Mouse (Mus musculus): ENCODE data around the gene Rrp1b. TPM values are rescaled to one million over a fixed set of nuclear protein-coding genes. Genes with fewer than 3 reads are reported as not detected.
"Not testable (repeated sequence)": the region's sequence is repeated elsewhere in the genome, so short reads cannot be mapped to it uniquely, and the experiment has no call there.

The Rrp1b gene
- total RNA-seq, 2 experiments from 2014 or later: 19.5 to 19.7 TPM

- DNase-seq (ENCODE audit: low spot score in 2 of 2): no peak
These were observed 47.5 kb downstream of the Rrp1b start for GRCm38 (mm10) chr17:32083351-32083750.

- no peak for DNase-seq (ENCODE audit: low spot score in 2 of 2)
These were observed 51.2 kb downstream of the Rrp1b start for GRCm38 (mm10) chr17:32087069-32087468.

- DNase-seq (ENCODE audit: low spot score in 2 of 2): no peak
These were observed 55.1 kb downstream of the Rrp1b start for GRCm38 (mm10) chr17:32091032-32091363.

- peak; percentile 71 to 80 for DNase-seq (ENCODE audit: low spot score in 2 of 2)
These were observed 55.7 kb downstream of the Rrp1b start for GRCm38 (mm10) chr17:32091364-32092240.

- DNase-seq (ENCODE audit: low spot score in 2 of 2): no peak
These were observed 56.3 kb downstream of the Rrp1b start for GRCm38 (mm10) chr17:32092241-32092619.

- DNase-seq (ENCODE audit: low spot score in 2 of 2): no peak
These were observed 57.0 kb downstream of the Rrp1b start for GRCm38 (mm10) chr17:32092895-32093294.

GRCm38 (mm10) chr17:32097676-32098075 is 61.8 kb downstream of the Rrp1b start:
- DNase-seq (ENCODE audit: low spot score in 2 of 2): no peak

GRCm38 (mm10) chr17:32098905-32099304 is 63.0 kb downstream of the Rrp1b start:
- DNase-seq (ENCODE audit: low spot score in 2 of 2): not testable (repeated sequence)

GRCm38 (mm10) chr17:32099574-32099942 is 63.7 kb downstream of the Rrp1b start:
- DNase-seq (ENCODE audit: low spot score in 2 of 2): no peak

- peak in 1 of 2 experiments; percentile 35 for DNase-seq (ENCODE audit: low spot score in 2 of 2)
These were observed 64.2 kb downstream of the Rrp1b start for GRCm38 (mm10) chr17:32099943-32100586.

- no peak for DNase-seq (ENCODE audit: low spot score in 2 of 2)
These were observed 67.2 kb downstream of the Rrp1b start for GRCm38 (mm10) chr17:32103054-32103453.

GRCm38 (mm10) chr17:32106358-32106757 is 70.5 kb downstream of the Rrp1b start:
- no peak for DNase-seq (ENCODE audit: low spot score in 2 of 2)

- no peak for DNase-seq (ENCODE audit: low spot score in 2 of 2)
These were observed 72.0 kb downstream of the Rrp1b start for GRCm38 (mm10) chr17:32107877-32108276.

- not testable (repeated sequence) for DNase-seq (ENCODE audit: low spot score in 2 of 2)
These were observed 72.6 kb downstream of the Rrp1b start for GRCm38 (mm10) chr17:32108320-32109011.

GRCm38 (mm10) chr17:32109201-32109940 is 73.5 kb downstream of the Rrp1b start:
- no peak for DNase-seq (ENCODE audit: low spot score in 2 of 2)

GRCm38 (mm10) chr17:32110424-32110823 is 74.5 kb downstream of the Rrp1b start:
- no peak for DNase-seq (ENCODE audit: low spot score in 2 of 2)

GRCm38 (mm10) chr17:32110980-32111780 is 75.3 kb downstream of the Rrp1b start:
- DNase-seq (ENCODE audit: low spot score in 2 of 2): no peak

Measured in left cerebral cortex, adult 18-20 months (tissue).